Mouse (Mus musculus) liver, embryonic 12.5 days (tissue): Measurements from ENCODE around the gene Sp7. TPM values are rescaled to one million over a fixed set of nuclear protein-coding genes. Genes with fewer than 3 reads are reported as not detected.

Source experiments
- polyA plus RNA-seq: library from polyadenylated mRNA; unstranded; fragments of >200 nt; fragmentation: Nextera tagmentation; extraction: Ambion mirVana; gene quantifications from 2 replicates; pipeline ENCODE4 v1.2.1, GENCODE M21; 2016

Gene Sp7
- polyA plus RNA-seq, 1 experiment from 2014 or later = 0.37 TPM

Other genes with a start within 250 kb of the Sp7 start
- 14.9 and 15.0 TPM in 2 replicates for gene Spryd3, start 230.9 kb downstream of the Sp7 start, polyA plus RNA-seq
- gene Igfbp6, start 222.8 kb downstream of the Sp7 start, polyA plus RNA-seq = 0.72 and 1.1 TPM in 2 replicates
- gene Soat2, start 216.7 kb downstream of the Sp7 start, polyA plus RNA-seq = 28.3 and 29.8 TPM in 2 replicates
- 31.2 and 32.0 TPM in 2 replicates for gene Zfp740, start 163.9 kb downstream of the Sp7 start, polyA plus RNA-seq
- gene Csad, start 162.5 kb downstream of the Sp7 start, polyA plus RNA-seq = 21.9 and 26.6 TPM in 2 replicates
- 6.4 and 8.9 TPM in 2 replicates for gene Itgb7, start 135.2 kb downstream of the Sp7 start, polyA plus RNA-seq
- gene Rarg, start 109.7 kb downstream of the Sp7 start, polyA plus RNA-seq = 4.4 and 4.9 TPM in 2 replicates
- gene Gm9918, start 96.6 kb downstream of the Sp7 start, polyA plus RNA-seq = not detected in 2 replicates
- gene Mfsd5, start 87.7 kb downstream of the Sp7 start, polyA plus RNA-seq = 40.8 and 41.6 TPM in 2 replicates
- 38.6 and 39.4 TPM in 2 replicates for gene Espl1, start 70.9 kb downstream of the Sp7 start, polyA plus RNA-seq
- gene Pfdn5, start 41.1 kb downstream of the Sp7 start, polyA plus RNA-seq = 150 and 168 TPM in 2 replicates
- 62.0 and 66.8 TPM in 2 replicates for gene Myg1, start 35.5 kb downstream of the Sp7 start, polyA plus RNA-seq
- gene Aaas, start 16.4 kb downstream of the Sp7 start, polyA plus RNA-seq = 69.7 and 74.7 TPM in 2 replicates
- 5.1 and 5.6 TPM in 2 replicates for gene Sp1, start 39.0 kb upstream of the Sp7 start, polyA plus RNA-seq
- gene Amhr2, start 78.2 kb upstream of the Sp7 start, polyA plus RNA-seq = 0.12 and 0.31 TPM in 2 replicates
- gene Prr13, start 91.8 kb upstream of the Sp7 start, polyA plus RNA-seq = 119 and 126 TPM in 2 replicates
- gene Pcbp2, start 103.4 kb upstream of the Sp7 start, polyA plus RNA-seq = 101 and 104 TPM in 2 replicates
- gene Gm10337, start 136.5 kb upstream of the Sp7 start, polyA plus RNA-seq = not detected in 2 replicates
- gene Map3k12, start 149.9 kb upstream of the Sp7 start, polyA plus RNA-seq = 4.2 and 4.5 TPM in 2 replicates
- gene Tarbp2, start 151.0 kb upstream of the Sp7 start, polyA plus RNA-seq = 63.5 and 66.7 TPM in 2 replicates
- 1.0 TPM in 2 replicates for gene Npff, start 157.8 kb upstream of the Sp7 start, polyA plus RNA-seq